Mouse (Mus musculus) adrenal gland, postnatal 14 days (tissue): Measurements from ENCODE around the gene Pde10a. TPM values are rescaled to one million over a fixed set of nuclear protein-coding genes. Genes with fewer than 3 reads are reported as not detected.
A peak's percentile ranks its signal among the peaks of the same experiment; 100 is the strongest.
"Not testable (repeated sequence)": the region's sequence is repeated elsewhere in the genome, so short reads cannot be mapped to it uniquely, and the experiment has no call there.

ENCODE experiments used
- DNase-seq: peaks from one replicate; pipeline ENCODE4 v3.0.0; 2021; ENCODE audit warnings: mixed read lengths
- total RNA-seq: library from RNA; stranded (reverse); gene quantifications from 2 replicates; pipeline ENCODE4 v1.2.3, GENCODE M21; 2021

Gene Pde10a
- total RNA-seq, 1 experiment from 2014 or later: 33.0 TPM

GRCm38 (mm10) chr17:8647372-8647871 is 122.2 kb downstream of the Pde10a start:
- peak; percentile 41 for DNase-seq

- DNase-seq: peak; percentile 94
Observed at GRCm38 (mm10) chr17:8648310-8648709, 123.1 kb downstream of the Pde10a start.

GRCm38 (mm10) chr17:8652681-8653262 is 127.6 kb downstream of the Pde10a start:
- peak; percentile 70 for DNase-seq

GRCm38 (mm10) chr17:8657661-8658060 is 132.5 kb downstream of the Pde10a start:
- peak; percentile 37 for DNase-seq

- no peak for DNase-seq
Observed at GRCm38 (mm10) chr17:8658751-8659454, 133.7 kb downstream of the Pde10a start.

- no peak for DNase-seq
Observed at GRCm38 (mm10) chr17:8666912-8667311, 141.7 kb downstream of the Pde10a start.

GRCm38 (mm10) chr17:8674651-8675050 is 149.5 kb downstream of the Pde10a start:
- no peak for DNase-seq

GRCm38 (mm10) chr17:8686356-8686755 is 161.2 kb downstream of the Pde10a start:
- no peak for DNase-seq

GRCm38 (mm10) chr17:8688096-8688495 is 162.9 kb downstream of the Pde10a start:
- no peak for DNase-seq

- no peak for DNase-seq
Observed at GRCm38 (mm10) chr17:8698265-8698664, 173.1 kb downstream of the Pde10a start.

GRCm38 (mm10) chr17:8698793-8699192 is 173.6 kb downstream of the Pde10a start:
- no peak for DNase-seq

- DNase-seq: no peak
Observed at GRCm38 (mm10) chr17:8701096-8701495, 175.9 kb downstream of the Pde10a start.

- DNase-seq: no peak
Observed at GRCm38 (mm10) chr17:8702503-8702902, 177.3 kb downstream of the Pde10a start.

- DNase-seq: no peak
Observed at GRCm38 (mm10) chr17:8708006-8708405, 182.8 kb downstream of the Pde10a start.

- DNase-seq: not testable (repeated sequence)
Observed at GRCm38 (mm10) chr17:8712734-8713133, 187.6 kb downstream of the Pde10a start.

GRCm38 (mm10) chr17:8720961-8721360 is 195.8 kb downstream of the Pde10a start:
- no peak for DNase-seq

GRCm38 (mm10) chr17:8724464-8724974 is 199.3 kb downstream of the Pde10a start:
- no peak for DNase-seq

GRCm38 (mm10) chr17:8728646-8729045 is 203.5 kb downstream of the Pde10a start:
- DNase-seq: no peak

- no peak for DNase-seq
Observed at GRCm38 (mm10) chr17:8729808-8730207, 204.6 kb downstream of the Pde10a start.

GRCm38 (mm10) chr17:8731073-8731472 is 205.9 kb downstream of the Pde10a start:
- DNase-seq: no peak

GRCm38 (mm10) chr17:8736259-8736658 is 211.1 kb downstream of the Pde10a start:
- DNase-seq: no peak

- DNase-seq: no peak
Observed at GRCm38 (mm10) chr17:8742772-8743171, 217.6 kb downstream of the Pde10a start.

- no peak for DNase-seq
Observed at GRCm38 (mm10) chr17:8745334-8745733, 220.2 kb downstream of the Pde10a start.

- no peak for DNase-seq
Observed at GRCm38 (mm10) chr17:8749426-8749825, 224.3 kb downstream of the Pde10a start.
